8 mouse cellular contexts compared by ENCODE assay signal in the genomic region with DNA sequence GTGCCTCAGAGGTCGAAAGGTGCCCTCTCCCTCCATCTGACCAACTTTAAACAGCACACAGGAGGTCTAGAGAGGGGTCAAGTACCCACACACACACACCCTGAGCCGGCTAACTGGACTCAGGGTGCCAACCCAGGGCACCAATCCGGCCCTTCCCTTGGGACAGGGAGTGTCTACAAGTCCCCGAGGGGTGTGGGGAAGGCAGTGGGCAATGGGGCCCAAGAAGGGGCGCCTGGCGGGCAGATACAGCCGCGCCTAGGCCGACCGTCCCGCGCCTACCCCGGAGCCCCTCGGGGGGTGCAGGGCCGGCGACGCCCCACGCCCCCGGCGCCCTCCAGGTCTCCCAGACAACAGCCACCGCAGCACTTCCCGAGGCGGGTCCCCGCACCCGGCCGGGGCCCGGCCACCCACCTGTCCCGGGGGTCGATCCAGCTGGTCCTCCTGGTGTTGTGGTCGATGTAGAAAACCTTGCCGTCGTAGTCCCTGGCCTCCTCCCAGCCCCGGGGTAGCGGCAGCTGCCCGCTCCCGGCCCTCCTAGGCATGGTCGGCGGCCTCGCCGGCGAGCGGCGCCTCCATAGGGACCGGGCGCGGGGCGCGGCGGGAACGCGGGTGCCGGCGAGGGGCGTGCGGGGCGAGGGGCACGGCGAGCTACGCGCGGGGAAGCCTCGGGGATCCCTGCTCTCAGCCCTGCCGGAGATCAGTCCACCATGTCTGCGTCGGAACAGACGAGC. TPM values are rescaled to one million over a fixed set of nuclear protein-coding genes. Genes with fewer than 3 reads are reported as not detected.
DNase-seq lines count a peak whose midpoint lies in the region; ATAC-seq and TF ChIP-seq lines count a peak whose summit lies in the region.

No protein-coding gene starts in this region.

- H3K4me2 ChIP-seq in embryonic facial prominence, embryonic 12.5 days (replicated peaks), result peak overlapping the region; percentile 87
- H3K4me2 ChIP-seq in hindbrain, embryonic 12.5 days (replicated peaks), result peak overlapping the region; percentile 91
- peak overlapping the region; percentile 94 for H3K4me2 ChIP-seq in limb, embryonic 13.5 days (replicated peaks)
- H3K4me2 ChIP-seq in midbrain, embryonic 11.5 days, result peak overlapping the region; percentile 85

- peak overlapping the region; percentile 99 for H3K9ac ChIP-seq in ES-Bruce4 (ENCODE audit: low read depth, poor library complexity, severe bottlenecking)
- H3K9ac ChIP-seq in embryonic facial prominence, embryonic 12.5 days, result peak overlapping the region; percentile 95
- H3K9ac ChIP-seq in hindbrain, embryonic 12.5 days, result peak overlapping the region; percentile 90
- peak overlapping the region; percentile 94 for H3K9ac ChIP-seq in limb, embryonic 13.5 days
- peak overlapping the region; percentile 87 for H3K9ac ChIP-seq in midbrain, embryonic 11.5 days (ENCODE audit: low read length)

- peak overlapping the region; percentile 17; the same call in 1 of the 2 replicates for H3K27ac ChIP-seq in ES-Bruce4 (ENCODE audit: insufficient read depth, low read length)
- H3K27ac ChIP-seq in embryonic facial prominence, embryonic 12.5 days, result peak overlapping the region; percentile 91
- H3K27ac ChIP-seq in hindbrain, embryonic 12.5 days, result peak overlapping the region; percentile 90
- H3K27ac ChIP-seq in limb, embryonic 13.5 days, result peak overlapping the region; percentile 93
- peak overlapping the region; percentile 77 for H3K27ac ChIP-seq in midbrain, embryonic 11.5 days (ENCODE audit: low read depth, low read length)

- peaks cover 23% of the 10 kb centered on the region for H3K27me3 ChIP-seq in erythroblast, embryonic 14.5 days (ENCODE audit: control insufficient read depth)
- H3K27me3 ChIP-seq in ES-Bruce4 (ENCODE audit: control insufficient read depth, insufficient read depth, low read length, poor library complexity, severe bottlenecking), result no peaks in the 10 kb centered on the region
- no peaks in the 10 kb centered on the region for H3K27me3 ChIP-seq in embryonic facial prominence, embryonic 12.5 days
- H3K27me3 ChIP-seq in hindbrain, embryonic 12.5 days, result no peaks in the 10 kb centered on the region
- no peaks in the 10 kb centered on the region for H3K27me3 ChIP-seq in limb, embryonic 13.5 days
- H3K27me3 ChIP-seq in midbrain, embryonic 11.5 days (ENCODE audit: control insufficient read depth, insufficient read depth, low read length), result no peaks in the 10 kb centered on the region

- TF ChIP-seq EP300 in ES-Bruce4 (IDR thresholded peaks at IDR 0.05; ENCODE audit: insufficient read depth, low read depth, low read length), result no peak

- TF ChIP-seq CTCF in ES-Bruce4 (IDR thresholded peaks at IDR 0.05; ENCODE audit: low read depth, low read length), result no peak

- peaks cover 18% of the 10 kb centered on the region for H3K4me1 ChIP-seq in erythroblast, embryonic 14.5 days (ENCODE audit: control insufficient read depth)
- peaks cover 8% of the 10 kb centered on the region for H3K4me1 ChIP-seq in ES-Bruce4 (ENCODE audit: control insufficient read depth, insufficient read depth, low read length)
- peaks cover 60% of the 10 kb centered on the region for H3K4me1 ChIP-seq in embryonic facial prominence, embryonic 12.5 days
- peaks cover 37% of the 10 kb centered on the region for H3K4me1 ChIP-seq in hindbrain, embryonic 12.5 days
- H3K4me1 ChIP-seq in limb, embryonic 13.5 days, result peaks cover 64% of the 10 kb centered on the region
- peaks cover 13% of the 10 kb centered on the region; the same call in 1 of the 2 replicates for H3K4me1 ChIP-seq in midbrain, embryonic 11.5 days (ENCODE audit: control insufficient read depth, insufficient read depth, low read length)

- DNase-seq in midbrain, embryonic 11.5 days (ENCODE audit: low spot score, missing footprints), result no peak
- no peak for DNase-seq in testis, postnatal 14 days (ENCODE audit: low spot score)

- no peak for TF ChIP-seq POLR2A in ES-Bruce4 (IDR thresholded peaks at IDR 0.05; ENCODE audit: insufficient read depth, low read length)

- H3K36me3 ChIP-seq in erythroblast, embryonic 14.5 days (ENCODE audit: control insufficient read depth), result no peaks in the 10 kb centered on the region
- no peaks in the 10 kb centered on the region; the same call in 1 of the 2 replicates for H3K36me3 ChIP-seq in ES-Bruce4 (ENCODE audit: control insufficient read depth, insufficient read depth, low read length, poor library complexity, severe bottlenecking)
- H3K36me3 ChIP-seq in embryonic facial prominence, embryonic 12.5 days, result no peaks in the 10 kb centered on the region
- no peaks in the 10 kb centered on the region for H3K36me3 ChIP-seq in hindbrain, embryonic 12.5 days
- no peaks in the 10 kb centered on the region for H3K36me3 ChIP-seq in limb, embryonic 13.5 days
- no peaks in the 10 kb centered on the region for H3K36me3 ChIP-seq in midbrain, embryonic 11.5 days (ENCODE audit: control insufficient read depth, insufficient read depth, low read length)

- H3K9me3 ChIP-seq in erythroblast, embryonic 14.5 days (ENCODE audit: control insufficient read depth, low read length), result no peaks in the 10 kb centered on the region
- H3K9me3 ChIP-seq in ES-Bruce4 (replicated peaks; ENCODE audit: control insufficient read depth, insufficient read depth, low read length, poor library complexity, severe bottlenecking), result no peaks in the 10 kb centered on the region
- H3K9me3 ChIP-seq in embryonic facial prominence, embryonic 12.5 days, result no peaks in the 10 kb centered on the region
- no peaks in the 10 kb centered on the region for H3K9me3 ChIP-seq in hindbrain, embryonic 12.5 days (replicated peaks)
- H3K9me3 ChIP-seq in limb, embryonic 13.5 days, result no peaks in the 10 kb centered on the region
- no peaks in the 10 kb centered on the region for H3K9me3 ChIP-seq in midbrain, embryonic 11.5 days (ENCODE audit: control insufficient read depth, low read length)

- no peak for ATAC-seq in erythroblast, adult 5-6 weeks (replicated peaks; ENCODE audit: low FRiP score, poor library complexity, severe bottlenecking)
- peak; percentile 11 for ATAC-seq in embryonic facial prominence, embryonic 12.5 days (ENCODE audit: insufficient number of reproducible peaks, insufficient read depth, low FRiP score, low TSS enrichment)
- peak; percentile 79 for ATAC-seq in hindbrain, embryonic 12.5 days (ENCODE audit: low FRiP score)
- peak; percentile 12; the same call in 1 of the 2 replicates for ATAC-seq in limb, embryonic 13.5 days (ENCODE audit: low FRiP score, low read depth)
- ATAC-seq in midbrain, embryonic 11.5 days (ENCODE audit: low FRiP score), result peak; percentile 71

- H3K4me3 ChIP-seq in erythroblast, embryonic 14.5 days (replicated peaks), result peak overlapping the region; percentile 75
- H3K4me3 ChIP-seq in ES-Bruce4 (ENCODE audit: low read depth, low read length), result peak overlapping the region; percentile 83
- H3K4me3 ChIP-seq in embryonic facial prominence, embryonic 12.5 days, result peak overlapping the region; percentile 95
- peak overlapping the region; percentile 83 for H3K4me3 ChIP-seq in hindbrain, embryonic 12.5 days
- peak overlapping the region; percentile 93 for H3K4me3 ChIP-seq in limb, embryonic 13.5 days
- peak overlapping the region; percentile 59 for H3K4me3 ChIP-seq in midbrain, embryonic 11.5 days (ENCODE audit: low read depth, low read length)

- whole genome bisulfite sequencing in embryonic facial prominence, embryonic 12.5 days, result under 1% methylated on average over 57 of the region's 66 CpGs
- under 1% methylated on average over 46 of the region's 66 CpGs for WGBS in hindbrain, embryonic 12.5 days
- under 1% methylated on average over 57 of the region's 66 CpGs for WGBS in limb, embryonic 13.5 days
- under 1% methylated on average over 63 of the region's 66 CpGs for WGBS in midbrain, embryonic 11.5 days

RNA-seq across cellular contexts. Expression of gene Wwc2, which starts 0.9 kb away (rescaled TPM):
- polyA plus RNA-seq in erythroblast, embryonic 14.5 days (2012), result 0.02 and 0.04 TPM in 2 replicates
- 1.3 and 1.7 TPM in 2 replicates for total RNA-seq in erythroblast, adult 5-6 weeks (2015; ENCODE audit: low replicate concordance)
- 0.17 and 0.42 TPM in 2 replicates for total RNA-seq in erythroblast, adult 5-6 weeks (2017; ENCODE audit: low replicate concordance)
- polyA plus RNA-seq in ES-Bruce4 (2011; ENCODE audit: insufficient read depth, insufficient read length, low read depth, missing spikeins), result 42.2 and 43.0 TPM in 2 replicates
- polyA plus RNA-seq in embryonic facial prominence, embryonic 12.5 days (2016; fragmentation: Nextera tagmentation; extraction: Ambion mirVana), result 17.8 and 18.6 TPM in 2 replicates
- polyA plus RNA-seq in hindbrain, embryonic 12.5 days (2016; fragmentation: Nextera tagmentation; extraction: Ambion mirVana), result 15.3 and 15.7 TPM in 2 replicates
- 12.0 and 12.2 TPM in 2 replicates for polyA plus RNA-seq in limb, embryonic 13.5 days (2015; fragmentation: Nextera tagmentation; extraction: Ambion mirVana)
- 6.0 and 6.2 TPM in 2 replicates for polyA plus RNA-seq in midbrain, embryonic 11.5 days (2014; fragmentation: Nextera tagmentation; extraction: Ambion mirVana)

Comparison
In these comparisons a context has a peak if more than half of its experiments do, and no peak if none do; other contexts are left out.
1. H3K27ac ChIP-seq: peak in every context shown above with its lines; median percentile 93 in limb, embryonic 13.5 days; 91 in embryonic facial prominence, embryonic 12.5 days; 90 in hindbrain, embryonic 12.5 days; 77 in midbrain, embryonic 11.5 days; 17 in ES-Bruce4.